Mouse (Mus musculus): ENCODE data around the gene Gm42517.

Gene Gm42517

GRCm38 (mm10) chr5:108367871-108368332, at the start of gene Gm42517:
Gene Gm42517 (minus strand): TSS chr5:108367922.
- DNase-seq (ENCODE audit: low read depth, low spot score): peak; percentile 56

- DNase-seq (ENCODE audit: low read depth, low spot score): no peak
Observed at GRCm38 (mm10) chr5:108414711-108415110, 47.0 kb upstream of the Gm42517 start.

- no peak for DNase-seq (ENCODE audit: low read depth, low spot score)
Observed at GRCm38 (mm10) chr5:108406977-108407376, 39.3 kb upstream of the Gm42517 start.

- no peak for DNase-seq (ENCODE audit: low read depth, low spot score)
Observed at GRCm38 (mm10) chr5:108405460-108405859, 37.7 kb upstream of the Gm42517 start.

- DNase-seq (ENCODE audit: low read depth, low spot score): no peak
Observed at GRCm38 (mm10) chr5:108403453-108403852, 35.7 kb upstream of the Gm42517 start.

- DNase-seq (ENCODE audit: low read depth, low spot score): no peak
Observed at GRCm38 (mm10) chr5:108389744-108390143, 22.0 kb upstream of the Gm42517 start.

- DNase-seq (ENCODE audit: low read depth, low spot score): no peak
Observed at GRCm38 (mm10) chr5:108388201-108388600, 20.5 kb upstream of the Gm42517 start, which contains the start of gene Pde6b. Gene Pde6b (plus strand): TSS chr5:108388391.

- DNase-seq (ENCODE audit: low read depth, low spot score): no peak
Observed at GRCm38 (mm10) chr5:108386449-108386848, 18.7 kb upstream of the Gm42517 start.

- no peak for DNase-seq (ENCODE audit: low read depth, low spot score)
Observed at GRCm38 (mm10) chr5:108385632-108386031, 17.9 kb upstream of the Gm42517 start.

GRCm38 (mm10) chr5:108378346-108378745, 10.6 kb upstream of the Gm42517 start:
- DNase-seq (ENCODE audit: low read depth, low spot score): no peak

GRCm38 (mm10) chr5:108376059-108376458, 8.3 kb upstream of the Gm42517 start:
- no peak for DNase-seq (ENCODE audit: low read depth, low spot score)

- DNase-seq (ENCODE audit: low read depth, low spot score): no peak
Observed at GRCm38 (mm10) chr5:108374079-108374478, 6.4 kb upstream of the Gm42517 start.

- DNase-seq (ENCODE audit: low read depth, low spot score): no peak
Observed at GRCm38 (mm10) chr5:108369964-108370363, 2.2 kb upstream of the Gm42517 start.

GRCm38 (mm10) chr5:108368851-108369621, 1.3 kb upstream of the Gm42517 start:
- peak; percentile 81 for DNase-seq (ENCODE audit: low read depth, low spot score)

- no peak for DNase-seq (ENCODE audit: low read depth, low spot score)
Observed at GRCm38 (mm10) chr5:108368446-108368845, 724 bp upstream of the Gm42517 start.

- peak; percentile 72 for DNase-seq (ENCODE audit: low read depth, low spot score)
Observed at GRCm38 (mm10) chr5:108366984-108367841, 509 bp downstream of the Gm42517 start.

- no peak for DNase-seq (ENCODE audit: low read depth, low spot score)
Observed at GRCm38 (mm10) chr5:108366328-108366983, 1.3 kb downstream of the Gm42517 start.

- DNase-seq (ENCODE audit: low read depth, low spot score): peak; percentile 73
Observed at GRCm38 (mm10) chr5:108362330-108362729, 5.4 kb downstream of the Gm42517 start.

GRCm38 (mm10) chr5:108360211-108360610, 7.5 kb downstream of the Gm42517 start:
- DNase-seq (ENCODE audit: low read depth, low spot score): no peak

GRCm38 (mm10) chr5:108359491-108359890, 8.2 kb downstream of the Gm42517 start:
- DNase-seq (ENCODE audit: low read depth, low spot score): no peak

- DNase-seq (ENCODE audit: low read depth, low spot score): no peak
Observed at GRCm38 (mm10) chr5:108357862-108358261, 9.9 kb downstream of the Gm42517 start.

GRCm38 (mm10) chr5:108354056-108354455, 13.7 kb downstream of the Gm42517 start:
- DNase-seq (ENCODE audit: low read depth, low spot score): no peak

Measured in R1 (cell line).